Mouse (Mus musculus) naive thymus-derived CD4-positive, alpha-beta T cell, adult 2 months (primary cell): ENCODE results near the gene Plekha3.

Experiments used
- DNase-seq: peaks from one replicate; pipeline ENCODE4 v3.0.0-alpha.2; 2011; ENCODE audit warnings: low read depth

The Plekha3 gene

GRCm38 (mm10) chr2:76674725-76675427, at the start of gene Plekha3:
TSS of gene Plekha3 (plus strand) at chr2:76675281.
- peak; percentile 76 for DNase-seq

DNA sequence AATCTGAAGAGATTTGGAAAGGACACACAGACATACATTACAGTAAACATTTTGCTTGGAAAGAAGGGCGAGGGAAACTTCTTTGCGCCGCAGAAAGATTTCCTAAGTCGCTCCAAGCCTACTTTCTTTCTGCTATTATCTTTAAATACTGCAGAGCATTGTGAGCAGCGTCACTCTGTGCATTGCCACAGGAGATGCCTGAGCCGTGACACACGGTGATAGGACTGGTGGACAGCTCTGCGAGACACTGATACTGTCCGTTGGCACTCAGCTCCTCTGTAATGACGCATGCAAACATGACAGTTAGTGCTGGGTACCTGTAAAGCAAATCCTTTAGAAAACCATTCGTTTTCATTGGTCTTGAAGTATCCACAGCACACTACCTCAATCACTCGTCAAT, 44.8 kb upstream of the Plekha3 start:
- DNase-seq = no peak

GRCm38 (mm10) chr2:76631600-76631999, 43.5 kb upstream of the Plekha3 start:
- DNase-seq = no peak

DNA sequence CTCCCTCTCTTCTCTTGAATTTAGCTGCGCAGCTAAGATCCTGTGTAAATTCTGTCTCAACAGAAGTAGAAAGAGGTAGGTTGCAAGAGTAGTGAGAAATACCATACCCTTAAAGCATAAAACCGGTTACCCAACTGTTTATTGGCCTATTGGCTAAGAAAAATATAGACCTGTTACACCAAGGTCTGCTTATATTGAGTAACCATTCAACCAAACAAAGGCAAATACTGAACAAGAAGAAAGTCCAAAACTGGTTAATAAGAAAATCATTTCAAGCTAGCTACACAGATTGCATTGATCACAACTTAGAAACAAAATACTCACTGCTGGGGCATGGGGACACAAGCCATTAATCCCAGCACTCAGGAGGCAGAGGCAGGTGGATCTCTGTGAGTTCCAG, 35.4 kb upstream of the Plekha3 start:
- DNase-seq = no peak

GRCm38 (mm10) chr2:76643801-76644200, 31.3 kb upstream of the Plekha3 start:
- DNase-seq = no peak

GRCm38 (mm10) chr2:76647441-76647869, 27.6 kb upstream of the Plekha3 start:
- DNase-seq = peak; percentile 42

DNA sequence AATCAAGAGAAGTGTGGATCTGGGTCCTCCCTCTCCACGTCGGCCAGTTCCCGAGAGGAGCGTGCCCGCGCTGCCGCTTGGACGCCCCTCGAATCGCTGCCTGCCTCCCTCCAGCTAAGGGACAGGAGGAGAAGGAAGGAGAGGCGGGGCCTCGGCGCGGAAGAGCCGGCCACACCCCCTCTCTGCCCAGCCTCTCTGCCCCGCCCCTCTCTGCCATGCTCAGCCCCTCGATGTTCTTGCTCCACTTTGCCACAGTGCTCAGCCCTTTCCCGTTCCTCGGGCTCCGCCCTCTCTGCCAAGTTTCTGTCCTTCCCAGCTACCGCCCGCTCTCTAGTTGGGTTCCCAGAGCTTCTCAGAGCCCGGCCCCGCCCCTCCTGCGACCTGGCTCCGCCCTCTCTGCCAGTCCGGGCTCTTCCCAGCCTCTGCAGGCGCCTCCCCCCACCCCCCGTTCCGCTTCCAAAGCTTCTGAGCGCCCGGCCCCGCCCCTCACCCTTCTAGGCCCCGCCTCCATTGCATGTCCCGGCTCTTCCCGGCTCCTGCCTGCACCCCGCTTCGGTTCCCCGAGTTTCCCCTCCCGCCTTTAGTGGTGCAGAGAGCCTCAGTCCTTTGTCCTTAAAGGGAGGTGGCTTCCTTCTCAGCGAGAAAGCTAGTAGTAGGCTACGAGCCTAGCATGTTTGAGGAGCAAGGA, 27.1 kb upstream of the Plekha3 start, which contains the start of the genes Prkra and Pjvk:
TSS of gene Prkra (minus strand) at position 133 of the 688 bp plus-strand sequence.
TSS of gene Pjvk (plus strand) at position 594 of the 688 bp plus-strand sequence.
- peak; percentile 87 for DNase-seq

DNA sequence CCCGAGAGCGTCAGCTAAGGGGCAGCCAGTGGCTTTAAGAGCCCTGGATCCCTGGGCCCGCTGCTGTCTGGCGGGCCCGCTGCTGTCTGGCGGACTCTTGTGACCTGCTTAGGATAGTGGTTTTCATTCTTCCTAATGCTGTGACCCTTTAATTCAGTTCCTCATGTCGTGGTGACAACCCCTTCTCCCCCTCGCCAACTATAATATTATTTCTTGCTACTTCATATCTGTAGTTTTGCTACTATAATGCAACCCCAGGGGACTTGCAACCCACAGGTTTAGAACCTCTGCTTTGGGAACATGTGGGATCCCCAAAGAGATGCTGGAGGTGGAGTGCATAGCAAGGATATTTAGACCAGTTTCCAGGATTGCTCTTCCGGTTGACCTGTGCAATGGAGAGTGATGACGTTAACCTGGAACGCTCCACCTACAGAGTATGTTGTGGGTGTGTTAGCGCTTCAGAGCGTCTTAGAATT, 26.4 kb upstream of the Plekha3 start:
- DNase-seq = peak; percentile 19

DNA sequence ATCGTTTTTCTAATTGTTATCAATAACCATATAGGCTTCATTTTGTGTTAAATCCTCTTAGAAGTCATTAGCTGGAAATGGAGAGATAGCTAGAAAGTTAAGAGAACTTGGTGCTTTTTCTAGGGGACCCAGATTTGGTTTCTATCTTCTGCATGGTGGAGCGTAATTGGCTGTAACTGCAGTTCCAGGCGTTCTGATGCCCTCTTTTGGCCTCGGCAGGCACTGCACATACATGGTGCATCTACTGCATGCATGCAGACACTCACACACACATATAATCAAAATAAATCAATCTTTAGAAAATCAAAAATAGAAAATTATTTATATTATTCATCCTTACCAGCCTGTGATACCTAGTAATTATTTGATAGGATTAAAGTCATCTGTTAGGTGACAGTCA, 22.0 kb upstream of the Plekha3 start:
- DNase-seq = no peak

DNA sequence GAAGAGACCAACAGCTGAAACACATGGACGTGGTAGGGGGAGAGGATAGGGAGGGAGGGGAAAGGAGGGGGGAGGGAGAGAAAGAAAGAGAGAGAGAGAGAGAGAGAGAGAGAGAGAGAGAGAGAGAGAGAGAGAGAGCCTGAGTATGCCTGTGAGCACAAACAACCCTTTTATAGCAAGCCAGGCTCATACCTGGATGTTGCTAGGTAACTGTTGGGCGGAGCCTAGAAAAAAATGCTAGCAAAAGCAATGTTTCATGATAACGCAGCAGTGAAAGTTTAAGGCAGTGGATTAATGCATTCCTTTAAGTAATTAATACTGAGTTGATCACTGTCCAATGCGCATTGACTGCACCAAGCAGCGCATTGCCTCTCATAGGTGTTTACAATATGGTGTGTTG, 20.4 kb upstream of the Plekha3 start:
- no peak for DNase-seq

DNA sequence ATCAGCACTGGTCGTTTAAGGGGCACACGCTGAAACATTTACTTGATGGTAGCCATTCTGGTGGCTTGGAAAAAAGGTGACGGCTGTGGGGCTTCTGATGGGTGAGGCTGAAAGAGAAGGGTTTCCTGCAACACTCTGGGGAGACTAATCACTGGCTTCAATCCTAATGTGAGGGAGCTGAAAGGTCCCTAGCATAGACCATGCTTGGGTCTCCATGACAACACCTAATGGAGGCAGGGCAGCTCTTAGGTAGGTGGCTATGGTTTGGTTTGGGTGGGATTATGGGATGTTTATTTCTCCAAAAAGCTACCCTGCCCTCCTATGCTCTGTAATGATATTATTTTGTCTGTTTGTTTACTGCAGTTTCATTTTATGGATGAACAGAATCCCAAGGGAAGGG, 19.6 kb upstream of the Plekha3 start:
- no peak for DNase-seq

- DNase-seq = no peak
Measured at GRCm38 (mm10) chr2:76655982-76656381, 19.1 kb upstream of the Plekha3 start.

DNA sequence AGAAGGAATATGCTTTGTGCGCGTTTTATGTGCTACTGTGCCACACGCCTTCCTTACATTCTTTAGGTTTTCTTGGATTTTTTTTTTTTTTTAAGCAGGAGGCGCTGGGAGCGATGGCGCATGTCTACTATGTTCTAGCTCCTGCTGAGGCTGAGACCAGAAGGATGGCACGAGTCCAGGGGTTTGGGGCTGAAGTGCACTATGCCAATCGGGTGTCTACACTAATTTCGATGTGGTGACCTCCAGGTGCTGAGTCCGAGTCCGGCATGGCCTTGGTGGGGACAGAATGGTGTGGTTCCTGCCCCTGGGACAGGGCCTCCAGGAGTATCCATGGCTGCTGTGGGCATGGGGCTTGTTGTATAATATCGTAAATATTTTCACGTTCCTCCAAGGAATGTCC, 16.5 kb upstream of the Plekha3 start:
- DNase-seq = no peak

DNA sequence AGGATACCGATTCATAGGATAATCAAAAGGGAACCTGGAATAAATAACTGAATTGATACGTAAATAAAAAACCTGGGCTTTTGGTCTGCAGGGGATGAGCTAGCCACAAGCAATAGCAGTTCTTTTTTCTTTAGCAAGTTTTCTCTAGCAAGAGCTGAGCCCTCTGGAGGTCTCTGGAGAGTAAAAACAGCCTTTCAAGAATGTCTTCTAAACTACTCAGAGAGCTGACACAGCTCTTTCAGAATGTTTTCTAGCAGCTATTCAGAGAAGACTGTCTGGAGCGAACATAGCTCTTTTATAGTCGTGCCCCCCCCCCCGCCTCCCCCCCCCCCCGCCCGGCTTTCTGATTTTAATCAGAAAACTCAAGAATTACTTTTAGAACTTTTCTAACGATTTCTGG, 15.7 kb upstream of the Plekha3 start:
- DNase-seq = no peak

- DNase-seq = no peak
Measured at GRCm38 (mm10) chr2:76665531-76665930, 9.6 kb upstream of the Plekha3 start.

DNA sequence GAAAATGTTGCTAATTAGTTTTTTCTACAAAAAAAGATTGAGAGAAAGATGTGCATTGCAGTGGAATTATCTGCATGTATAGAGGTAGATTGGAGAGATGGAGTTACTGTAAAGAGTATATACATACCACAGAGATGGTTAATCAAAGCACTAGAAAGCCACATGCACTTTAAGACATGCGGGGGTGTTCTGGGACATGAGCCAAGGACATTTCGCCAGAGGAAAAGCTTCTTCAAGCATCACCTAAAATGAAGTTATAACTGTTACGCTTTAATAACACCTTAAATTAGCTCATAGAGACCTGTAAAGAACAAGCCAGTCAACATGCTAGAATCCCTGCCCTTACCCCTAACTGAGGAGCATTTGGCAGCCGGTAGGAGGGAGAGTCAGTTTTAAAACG, 7.9 kb upstream of the Plekha3 start:
- no peak for DNase-seq

GRCm38 (mm10) chr2:76671641-76672040, 3.4 kb upstream of the Plekha3 start:
- DNase-seq = no peak

GRCm38 (mm10) chr2:76672134-76672745, 2.8 kb upstream of the Plekha3 start:
- DNase-seq = no peak

DNA sequence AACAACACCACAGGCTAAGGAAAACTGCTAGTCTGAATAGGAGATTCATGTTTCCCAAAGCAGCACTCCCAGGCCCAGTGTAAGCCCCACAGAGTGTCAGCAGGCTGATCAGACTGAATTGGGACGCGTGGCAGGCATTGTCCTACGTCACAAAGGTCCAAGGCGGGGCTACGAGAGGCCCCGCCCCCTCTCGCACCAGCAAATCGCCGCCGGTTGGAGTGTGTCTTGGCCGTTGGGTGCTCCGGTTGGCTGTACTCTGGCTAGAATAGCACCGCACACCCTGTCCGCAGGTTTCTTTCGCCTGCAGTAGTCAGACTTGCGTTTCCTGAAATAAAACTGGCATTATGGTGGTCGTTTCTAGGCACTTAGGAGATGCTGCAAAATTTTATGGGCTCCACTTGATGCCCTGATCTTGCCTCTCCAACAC, 2.1 kb upstream of the Plekha3 start, which contains the start of gene Fkbp7:
TSS of gene Fkbp7 (minus strand) at position 151 of the 427 bp plus-strand sequence.
- DNase-seq = peak; percentile 93

DNA sequence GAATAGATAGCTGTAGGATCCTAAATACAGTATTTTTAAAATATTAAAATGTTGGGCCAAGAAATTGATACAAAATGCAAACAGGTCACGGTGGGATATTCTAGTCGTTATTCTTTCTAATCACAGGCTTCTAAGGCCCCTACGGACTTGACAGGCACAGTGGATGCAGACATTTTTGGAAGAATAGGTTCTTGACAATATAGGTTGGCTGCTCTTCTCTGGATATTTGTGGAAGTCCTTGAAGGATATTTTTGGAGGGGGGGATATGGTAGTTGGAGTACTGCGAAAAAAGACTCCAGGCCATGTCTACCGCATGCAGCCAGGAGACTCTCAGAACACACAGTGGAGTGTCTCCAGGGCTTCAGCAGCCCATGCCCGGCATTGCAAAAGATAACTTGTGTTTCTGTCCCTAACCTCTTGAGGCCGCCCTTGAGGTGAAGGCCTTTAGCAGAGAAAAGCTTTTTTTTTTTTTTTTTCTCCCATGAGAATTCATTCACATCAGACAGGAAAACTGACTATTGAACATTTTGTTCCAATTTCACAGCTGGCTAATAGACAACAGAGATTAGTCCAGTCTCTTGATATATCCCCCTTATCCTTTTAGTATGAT, 1.5 kb upstream of the Plekha3 start:
- peak; percentile 73 for DNase-seq

DNA sequence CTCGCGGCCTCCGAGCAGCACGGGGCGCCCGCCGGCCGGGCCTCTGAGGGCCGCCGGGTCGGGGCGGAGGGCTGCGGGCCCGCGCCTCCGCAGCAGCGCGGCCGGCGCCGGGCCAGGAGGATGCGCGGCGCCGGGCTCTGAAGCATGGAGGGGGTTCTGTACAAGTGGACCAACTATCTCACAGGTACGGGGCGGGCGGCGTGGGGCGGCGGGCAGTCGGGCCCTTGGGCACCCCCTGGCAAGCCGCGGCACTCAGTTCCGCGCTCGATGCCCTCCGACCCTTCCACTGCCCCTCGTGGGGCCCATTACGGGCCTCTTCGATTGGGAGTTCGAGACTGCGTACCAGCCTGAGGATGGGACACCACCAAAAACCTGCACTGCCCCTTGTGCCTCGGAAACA, 370 bp downstream of the Plekha3 start:
- DNase-seq = no peak

GRCm38 (mm10) chr2:76675949-76676348, 868 bp downstream of the Plekha3 start:
- DNase-seq = peak; percentile 16
